Mouse (Mus musculus) heart, postnatal 0 days (tissue): Measurements from ENCODE around the gene Atp6v0a2.

ENCODE experiments used
- CTCF ChIP-seq: IDR thresholded peaks from 2 replicates; pipeline ENCODE4 v1.5.1; 2016; ENCODE audit warnings: antibody characterized with exemption, control low read depth, low read depth
- EP300 ChIP-seq: IDR thresholded peaks from 2 replicates; pipeline ENCODE4 v1.6.1; 2016; ENCODE audit warnings: antibody characterized with exemption, low read depth

GRCm38 (mm10) chr5:124761787-124762186 lies 133.4 kb downstream of the Atp6v0a2 start:
- TF ChIP-seq CTCF (no peak), EP300 (no peak)
